Mouse (Mus musculus) neural tube, embryonic 11.5 days (tissue): Measurements from ENCODE around the gene Gcdh. TPM values are rescaled to one million over a fixed set of nuclear protein-coding genes. Genes with fewer than 3 reads are reported as not detected.

Experiments
- ATAC-seq: fragments of 200-750 bp; cut with Nextera tagmentation; 2 replicates; pipeline ENCODE4 v1.8.0; 2017; ENCODE audit warnings: moderate number of reproducible peaks, mild to moderate bottlenecking, moderate TSS enrichment, moderate library complexity; ENCODE audit not compliant: insufficient read depth, low FRiP score, low TSS enrichment
- DNase-seq: peaks from one replicate; pipeline ENCODE4 v3.0.0-alpha.2; 2015; ENCODE audit warnings: low spot score
- H3K27ac ChIP-seq: fragments of 300-500 bp; sonication (generic); 2 replicates; pipeline ENCODE4 v1.5.1; 2014; ENCODE audit warnings: low read depth, mild to moderate bottlenecking, low read length
- H3K27me3 ChIP-seq: fragments of 300-500 bp; sonication (generic); 2 replicates; pipeline ENCODE4 v1.6.1; 2014; ENCODE audit warnings: mild to moderate bottlenecking, low read length, mixed read lengths; ENCODE audit not compliant: control insufficient read depth, insufficient read depth
- H3K36me3 ChIP-seq: fragments of 300-500 bp; sonication (generic); 2 replicates; pipeline ENCODE4 v1.6.1; 2014; ENCODE audit warnings: mild to moderate bottlenecking, low read length, moderate library complexity, mixed read lengths; ENCODE audit not compliant: control insufficient read depth, insufficient read depth
- H3K4me1 ChIP-seq: fragments of 300-500 bp; sonication (generic); 2 replicates; pipeline ENCODE4 v1.6.1; 2014; ENCODE audit warnings: low read length, mixed read lengths; ENCODE audit not compliant: control insufficient read depth, insufficient read depth
- H3K4me2 ChIP-seq: fragments of 300-500 bp; sonication (generic); 2 replicates; pipeline ENCODE4 v1.6.1; 2014; ENCODE audit warnings: low read depth, mild to moderate bottlenecking, moderate library complexity
- H3K4me3 ChIP-seq: fragments of 300-500 bp; sonication (generic); 2 replicates; pipeline ENCODE4 v1.5.1; 2014; ENCODE audit warnings: low read depth, low read length
- H3K9ac ChIP-seq: fragments of 300-500 bp; sonication (generic); 2 replicates; pipeline ENCODE4 v1.6.1; 2014; ENCODE audit warnings: mild to moderate bottlenecking, low read length
- H3K9me3 ChIP-seq: fragments of 300-500 bp; sonication (generic); 2 replicates; pipeline ENCODE4 v1.6.1; 2016; ENCODE audit warnings: low read length; ENCODE audit not compliant: control insufficient read depth
- WGBS: fragments of 180-500 bp; shearing (Covaris S2); extraction: QIAGEN DNeasy Blood & Tissue Kit; methylation state at CpG from one replicate; pipeline ENCODE4 v1.1.7; 2014; 5-methylcytosine and 5-hydroxymethylcytosine counted together
- polyA plus RNA-seq: library from polyadenylated mRNA; unstranded; fragments of >200 nt; fragmentation: Nextera tagmentation; extraction: Ambion mirVana; gene quantifications from 2 replicates; pipeline ENCODE4 v1.2.1, GENCODE M21; 2014

The Gcdh gene
- polyA plus RNA-seq, 1 experiment from 2014 or later, result 33.7 TPM

GRCm38 (mm10) chr8:84895963-84896362 is 2.2 kb upstream of the Gcdh start:
- no peaks in the 10 kb centered on the region; the same call in 1 of the 2 replicates for H3K36me3 ChIP-seq
- ATAC-seq (no peak), DNase-seq (no peak)
- H3K4me2 ChIP-seq, result no peak overlapping the region
- no peak overlapping the region for H3K4me3 ChIP-seq
- H3K4me1 ChIP-seq, result peaks cover 5% of the 10 kb centered on the region; the same call in 1 of the 2 replicates
- 89% methylated on average over 5 of the region's 5 CpGs for WGBS
- no peak overlapping the region for H3K9ac ChIP-seq
- no peak overlapping the region for H3K27ac ChIP-seq
- no peaks in the 10 kb centered on the region for H3K27me3 ChIP-seq
- H3K9me3 ChIP-seq, result no peaks in the 10 kb centered on the region

- H3K9me3 ChIP-seq, result no peaks in the 10 kb centered on the region
- H3K4me3 ChIP-seq, result peak overlapping the region; percentile 63
- H3K36me3 ChIP-seq, result no peaks in the 10 kb centered on the region; the same call in 1 of the 2 replicates
- WGBS, result 14% methylated on average over 31 of the region's 31 CpGs
- H3K27me3 ChIP-seq, result no peaks in the 10 kb centered on the region
- H3K4me1 ChIP-seq, result peaks cover 5% of the 10 kb centered on the region; the same call in 1 of the 2 replicates
- H3K9ac ChIP-seq, result peak overlapping the region; percentile 57
- no peak overlapping the region for H3K27ac ChIP-seq
- H3K4me2 ChIP-seq, result peak overlapping the region; percentile 70
- ATAC-seq, result peak; percentile 36
- DNase-seq, result no peak
These were observed 570 bp downstream of the Gcdh start for GRCm38 (mm10) chr8:84892993-84893708.

- Histone ChIP-seq H3K36me3 (peaks cover 2% of the 10 kb centered on the region; the same call in 1 of the 2 replicates), H3K4me1 (peaks cover 5% of the 10 kb centered on the region; the same call in 1 of the 2 replicates), H3K27ac (no peak overlapping the region), H3K4me2 (no peak overlapping the region), H3K9me3 (no peaks in the 10 kb centered on the region), H3K4me3 (no peak overlapping the region), H3K27me3 (no peaks in the 10 kb centered on the region), H3K9ac (no peak overlapping the region)
- ATAC-seq, result no peak
- WGBS, result 100% methylated on average over 1 of the region's 1 CpGs
- DNase-seq, result no peak
These were observed 4.6 kb downstream of the Gcdh start for GRCm38 (mm10) chr8:84889141-84889540.

- ATAC-seq (no peak), DNase-seq (no peak)
- no peak overlapping the region for H3K4me2 ChIP-seq
- no peak overlapping the region for H3K27ac ChIP-seq
- peaks cover 2% of the 10 kb centered on the region; the same call in 1 of the 2 replicates for H3K36me3 ChIP-seq
- H3K4me3 ChIP-seq, result no peak overlapping the region
- H3K9me3 ChIP-seq, result no peaks in the 10 kb centered on the region
- no peaks in the 10 kb centered on the region for H3K27me3 ChIP-seq
- peaks cover 2% of the 10 kb centered on the region; the same call in 1 of the 2 replicates for H3K4me1 ChIP-seq
- H3K9ac ChIP-seq, result no peak overlapping the region
- WGBS, result 93% methylated on average over 3 of the region's 3 CpGs
These were observed 5.4 kb downstream of the Gcdh start for GRCm38 (mm10) chr8:84888280-84888679.

- WGBS, result 90% methylated on average over 4 of the region's 4 CpGs
- H3K4me3 ChIP-seq, result no peak overlapping the region
- H3K9ac ChIP-seq, result no peak overlapping the region
- no peaks in the 10 kb centered on the region for H3K9me3 ChIP-seq
- DNase-seq (no peak), ATAC-seq (no peak)
- no peak overlapping the region for H3K4me2 ChIP-seq
- no peak overlapping the region for H3K27ac ChIP-seq
- H3K27me3 ChIP-seq, result no peaks in the 10 kb centered on the region
- H3K4me1 ChIP-seq, result no peaks in the 10 kb centered on the region
- H3K36me3 ChIP-seq, result peaks cover 2% of the 10 kb centered on the region; the same call in 1 of the 2 replicates
These were observed 9.0 kb downstream of the Gcdh start for GRCm38 (mm10) chr8:84884728-84885127.

GRCm38 (mm10) chr8:84878915-84879314 is 14.8 kb downstream of the Gcdh start:
- no peaks in the 10 kb centered on the region for H3K4me1 ChIP-seq
- 81% methylated on average over 1 of the region's 1 CpGs for WGBS
- ATAC-seq (no peak), DNase-seq (no peak)
- H3K36me3 ChIP-seq, result no peaks in the 10 kb centered on the region
- H3K27me3 ChIP-seq, result no peaks in the 10 kb centered on the region
- H3K4me3 ChIP-seq, result no peak overlapping the region
- no peak overlapping the region for H3K27ac ChIP-seq
- no peak overlapping the region for H3K9ac ChIP-seq
- H3K4me2 ChIP-seq, result no peak overlapping the region
- no peaks in the 10 kb centered on the region for H3K9me3 ChIP-seq

GRCm38 (mm10) chr8:84877297-84878035 is 16.3 kb downstream of the Gcdh start:
- 88% methylated on average over 3 of the region's 3 CpGs for WGBS
- ATAC-seq (no peak), DNase-seq (no peak)
- Histone ChIP-seq H3K4me3 (no peak overlapping the region), H3K27ac (no peak overlapping the region), H3K9ac (no peak overlapping the region), H3K36me3 (no peaks in the 10 kb centered on the region), H3K27me3 (peaks cover 2% of the 10 kb centered on the region; the same call in 1 of the 2 replicates), H3K4me2 (no peak overlapping the region), H3K9me3 (no peaks in the 10 kb centered on the region), H3K4me1 (peaks cover 1% of the 10 kb centered on the region; the same call in 1 of the 2 replicates)

- 95% methylated on average over 3 of the region's 3 CpGs for WGBS
- peaks cover 8% of the 10 kb centered on the region for H3K4me1 ChIP-seq
- no peak overlapping the region for H3K27ac ChIP-seq
- ATAC-seq, result no peak
- H3K4me3 ChIP-seq, result no peak overlapping the region
- H3K9me3 ChIP-seq, result no peaks in the 10 kb centered on the region
- H3K9ac ChIP-seq, result no peak overlapping the region
- no peaks in the 10 kb centered on the region for H3K36me3 ChIP-seq
- H3K4me2 ChIP-seq, result no peak overlapping the region
- H3K27me3 ChIP-seq, result peaks cover 3% of the 10 kb centered on the region; the same call in 1 of the 2 replicates
- DNase-seq, result no peak
These were observed 19.4 kb downstream of the Gcdh start for GRCm38 (mm10) chr8:84874339-84874738.
